Mouse (Mus musculus): ENCODE measurements around the gene Igf2r. TPM values are rescaled to one million over a fixed set of nuclear protein-coding genes. Genes with fewer than 3 reads are reported as not detected.

The Igf2r gene
- polyA plus RNA-seq, 1 experiment from 2014 or later: 25.1 TPM

GRCm38 (mm10) chr17:12749421-12750367, 19.8 kb downstream of the Igf2r start:
- Histone ChIP-seq H3K27ac (ENCODE audit: low read depth, low read length) (peak overlapping the region; percentile 60), H3K27me3 (replicated peaks; ENCODE audit: control insufficient read depth, insufficient read depth, low read length) (no peaks in the 10 kb centered on the region), H3K4me1 (replicated peaks; ENCODE audit: control insufficient read depth, insufficient read depth, low read length) (peaks cover 11% of the 10 kb centered on the region), H3K4me3 (ENCODE audit: low read depth, low read length) (no peak overlapping the region), H3K36me3 (ENCODE audit: control insufficient read depth, insufficient read depth) (peaks cover 4% of the 10 kb centered on the region), H3K9me3 (ENCODE audit: control insufficient read depth) (no peaks in the 10 kb centered on the region), H3K9ac (ENCODE audit: low read depth, low read length) (0 out of 2 replicates have a peak overlapping the region, but pooled peaks have one; percentile 1), H3K4me2 (replicated peaks; ENCODE audit: low read depth) (peak overlapping the region; percentile 45)
- ATAC-seq: peak; percentile 75
- 23% methylated on average over 8 of the region's 8 CpGs for WGBS
- TF ChIP-seq CTCF (IDR thresholded peaks at IDR 0.05; ENCODE audit: low read depth): no peak

GRCm38 (mm10) chr17:12745761-12746160, 23.7 kb downstream of the Igf2r start:
- 62% methylated on average over 4 of the region's 4 CpGs for WGBS
- Histone ChIP-seq H3K9me3 (ENCODE audit: control insufficient read depth) (no peaks in the 10 kb centered on the region), H3K27ac (ENCODE audit: low read depth, low read length) (peak overlapping the region; percentile 2; the same call in 1 of the 2 replicates), H3K9ac (ENCODE audit: low read depth, low read length) (no peak overlapping the region), H3K4me1 (replicated peaks; ENCODE audit: control insufficient read depth, insufficient read depth, low read length) (no peaks in the 10 kb centered on the region), H3K27me3 (replicated peaks; ENCODE audit: control insufficient read depth, insufficient read depth, low read length) (no peaks in the 10 kb centered on the region), H3K4me2 (replicated peaks; ENCODE audit: low read depth) (no peak overlapping the region), H3K36me3 (ENCODE audit: control insufficient read depth, insufficient read depth) (peaks cover 27% of the 10 kb centered on the region), H3K4me3 (ENCODE audit: low read depth, low read length) (no peak overlapping the region)
- TF ChIP-seq CTCF (IDR thresholded peaks at IDR 0.05; ENCODE audit: low read depth): no peak
- no peak for ATAC-seq

- no peak for ATAC-seq
- no peak overlapping the region for H3K4me3 ChIP-seq (ENCODE audit: low read depth, low read length)
- no peak overlapping the region; the same call in 1 of the 2 replicates for H3K27ac ChIP-seq (ENCODE audit: low read depth, low read length)
- no peaks in the 10 kb centered on the region for H3K9me3 ChIP-seq (ENCODE audit: control insufficient read depth)
- H3K36me3 ChIP-seq (ENCODE audit: control insufficient read depth, insufficient read depth): peaks cover 27% of the 10 kb centered on the region
- TF ChIP-seq CTCF (IDR thresholded peaks at IDR 0.05; ENCODE audit: low read depth): no peak
- no peak overlapping the region for H3K4me2 ChIP-seq (replicated peaks; ENCODE audit: low read depth)
- 56% methylated on average over 1 of the region's 1 CpGs for WGBS
- H3K4me1 ChIP-seq (replicated peaks; ENCODE audit: control insufficient read depth, insufficient read depth, low read length): no peaks in the 10 kb centered on the region
- no peaks in the 10 kb centered on the region for H3K27me3 ChIP-seq (replicated peaks; ENCODE audit: control insufficient read depth, insufficient read depth, low read length)
- no peak overlapping the region for H3K9ac ChIP-seq (ENCODE audit: low read depth, low read length)
These were observed 25.4 kb downstream of the Igf2r start for GRCm38 (mm10) chr17:12744071-12744470.

GRCm38 (mm10) chr17:12742151-12742908, 27.1 kb downstream of the Igf2r start:
- Histone ChIP-seq H3K4me3 (ENCODE audit: low read depth, low read length) (peak overlapping the region; percentile 54), H3K36me3 (ENCODE audit: control insufficient read depth, insufficient read depth) (peaks cover 29% of the 10 kb centered on the region), H3K27ac (ENCODE audit: low read depth, low read length) (peak overlapping the region; percentile 71; the same call in 1 of the 2 replicates), H3K4me2 (replicated peaks; ENCODE audit: low read depth) (peak overlapping the region; percentile 68), H3K4me1 (replicated peaks; ENCODE audit: control insufficient read depth, insufficient read depth, low read length) (no peaks in the 10 kb centered on the region), H3K9me3 (ENCODE audit: control insufficient read depth) (no peaks in the 10 kb centered on the region), H3K27me3 (replicated peaks; ENCODE audit: control insufficient read depth, insufficient read depth, low read length) (no peaks in the 10 kb centered on the region), H3K9ac (ENCODE audit: low read depth, low read length) (peak overlapping the region; percentile 61)
- ATAC-seq: peak; percentile 22; the same call in 1 of the 2 replicates
- 43% methylated on average over 38 of the region's 38 CpGs for WGBS
- TF ChIP-seq CTCF (IDR thresholded peaks at IDR 0.05; ENCODE audit: low read depth): no peak

GRCm38 (mm10) chr17:12741218-12741968, 28.1 kb downstream of the Igf2r start:
- TF ChIP-seq CTCF (IDR thresholded peaks at IDR 0.05; ENCODE audit: low read depth): peak; percentile 41
- no peaks in the 10 kb centered on the region for H3K27me3 ChIP-seq (replicated peaks; ENCODE audit: control insufficient read depth, insufficient read depth, low read length)
- peak overlapping the region; percentile 61 for H3K9ac ChIP-seq (ENCODE audit: low read depth, low read length)
- H3K9me3 ChIP-seq (ENCODE audit: control insufficient read depth): no peaks in the 10 kb centered on the region
- H3K27ac ChIP-seq (ENCODE audit: low read depth, low read length): peak overlapping the region; percentile 71
- H3K4me3 ChIP-seq (ENCODE audit: low read depth, low read length): peak overlapping the region; percentile 54
- ATAC-seq: peak; percentile 80
- H3K4me2 ChIP-seq (replicated peaks; ENCODE audit: low read depth): peak overlapping the region; percentile 68
- no peaks in the 10 kb centered on the region for H3K4me1 ChIP-seq (replicated peaks; ENCODE audit: control insufficient read depth, insufficient read depth, low read length)
- 52% methylated on average over 44 of the region's 45 CpGs for WGBS
- H3K36me3 ChIP-seq (ENCODE audit: control insufficient read depth, insufficient read depth): peaks cover 31% of the 10 kb centered on the region; the same call in 1 of the 2 replicates

Data from intestine, postnatal 0 days (tissue).